Mouse (Mus musculus) spleen, adult 2 months (tissue): Measurements from ENCODE around the gene Trim71. TPM values are rescaled to one million over a fixed set of nuclear protein-coding genes. Genes with fewer than 3 reads are reported as not detected.

Experiments used
- DNase-seq, 2 experiments: peaks; one replicate each; pipeline versions ENCODE4 v3.0.0 to v3.0.0-alpha.2; 2012 to 2021; ENCODE audit warnings: low spot score in 2 of 2, low read depth in 1 of 2
- H3K27ac ChIP-seq: fragments of 200-500 bp; 2 replicates; pipeline ENCODE4 v1.5.1; 2012; ENCODE audit warnings: low read length, inconsistent platforms; ENCODE audit not compliant: insufficient read depth
- H3K27me3 ChIP-seq: fragments of 200-500 bp; 2 replicates; pipeline ENCODE4 v1.6.1; 2012; ENCODE audit warnings: mild to moderate bottlenecking, moderate library complexity, low read length, inconsistent platforms; ENCODE audit not compliant: control insufficient read depth, insufficient read depth
- H3K36me3 ChIP-seq: fragments of 200-500 bp; 2 replicates; pipeline ENCODE4 v1.6.1; 2012; ENCODE audit warnings: mild to moderate bottlenecking, low read length, inconsistent platforms; ENCODE audit not compliant: control insufficient read depth, insufficient read depth
- H3K4me1 ChIP-seq: fragments of 200-500 bp; 2 replicates; pipeline ENCODE4 v1.6.1; 2011; ENCODE audit warnings: inconsistent platforms; ENCODE audit not compliant: control insufficient read depth, insufficient read depth, insufficient read length
- H3K4me3 ChIP-seq: fragments of 200-500 bp; 2 replicates; pipeline ENCODE4 v1.5.1; 2011; ENCODE audit warnings: mild to moderate bottlenecking, inconsistent platforms; ENCODE audit not compliant: insufficient read depth, insufficient read length; ENCODE audit errors: extremely low read depth
- CTCF ChIP-seq: fragments of 200-500 bp; IDR thresholded peaks from 2 replicates; pipeline ENCODE4 v1.5.1; 2011; ENCODE audit warnings: mild to moderate bottlenecking, inconsistent platforms; ENCODE audit not compliant: insufficient read depth, insufficient read length, insufficient replicate concordance; ENCODE audit errors: extremely low read depth
- POLR2A ChIP-seq: fragments of 200-500 bp; IDR thresholded peaks from 2 replicates; pipeline ENCODE4 v1.6.1; 2011; ENCODE audit warnings: low read depth, low read length, inconsistent platforms
- WGBS: fragments of 180-500 bp; shearing (Covaris S2); methylation state at CpG from one replicate; pipeline ENCODE4 v1.1.7; 2018; 5-methylcytosine and 5-hydroxymethylcytosine counted together
- polyA plus RNA-seq: library from polyadenylated mRNA; depleted of rRNA; stranded (reverse); fragments of >200 nt; gene quantifications from 2 replicates; pipeline ENCODE4 v1.2.3, GENCODE M21; 2012

Gene Trim71
- polyA plus RNA-seq, 1 experiment = 0.05 TPM

- Histone ChIP-seq H3K27me3 (no peaks in the 10 kb centered on the region), H3K4me1 (no peaks in the 10 kb centered on the region), H3K4me3 (no peak overlapping the region), H3K36me3 (no peaks in the 10 kb centered on the region), H3K27ac (no peak overlapping the region)
- TF ChIP-seq CTCF = no peak
- TF ChIP-seq POLR2A = no peak
- WGBS = 81% methylated on average over 6 of the region's 6 CpGs
- no peak for DNase-seq
These were observed 16.5 kb downstream of the Trim71 start for GRCm38 (mm10) chr9:114547643-114548077.

- Histone ChIP-seq H3K27me3 (no peaks in the 10 kb centered on the region), H3K27ac (no peak overlapping the region), H3K36me3 (no peaks in the 10 kb centered on the region), H3K4me1 (no peaks in the 10 kb centered on the region), H3K4me3 (no peak overlapping the region)
- DNase-seq = no peak
- no peak for TF ChIP-seq POLR2A
- TF ChIP-seq CTCF = no peak
- WGBS = 25% methylated on average over 12 of the region's 12 CpGs
These were observed 17.4 kb downstream of the Trim71 start for GRCm38 (mm10) chr9:114546765-114547164.

- Histone ChIP-seq H3K27me3 (no peaks in the 10 kb centered on the region), H3K36me3 (no peaks in the 10 kb centered on the region), H3K4me1 (no peaks in the 10 kb centered on the region), H3K27ac (no peak overlapping the region), H3K4me3 (no peak overlapping the region)
- TF ChIP-seq POLR2A = no peak
- TF ChIP-seq CTCF = no peak
- WGBS = 74% methylated on average over 9 of the region's 9 CpGs
- no peak for DNase-seq
These were observed 19.3 kb downstream of the Trim71 start for GRCm38 (mm10) chr9:114544754-114545393.

GRCm38 (mm10) chr9:114543882-114544753, 20.1 kb downstream of the Trim71 start:
- no peak overlapping the region for H3K27ac ChIP-seq
- no peaks in the 10 kb centered on the region for H3K36me3 ChIP-seq
- H3K4me3 ChIP-seq = no peak overlapping the region
- TF ChIP-seq CTCF (no peak), POLR2A (no peak)
- H3K4me1 ChIP-seq = no peaks in the 10 kb centered on the region
- 77% methylated on average over 17 of the region's 17 CpGs for WGBS
- H3K27me3 ChIP-seq = no peaks in the 10 kb centered on the region
- DNase-seq = no peak

GRCm38 (mm10) chr9:114541279-114541741, 22.9 kb downstream of the Trim71 start:
- no peaks in the 10 kb centered on the region for H3K36me3 ChIP-seq
- no peak overlapping the region for H3K27ac ChIP-seq
- 71% methylated on average over 1 of the region's 1 CpGs for WGBS
- TF ChIP-seq CTCF (no peak), POLR2A (no peak)
- no peaks in the 10 kb centered on the region for H3K27me3 ChIP-seq
- no peak for DNase-seq
- no peaks in the 10 kb centered on the region for H3K4me1 ChIP-seq
- no peak overlapping the region for H3K4me3 ChIP-seq

- H3K4me3 ChIP-seq = no peak overlapping the region
- no peak for DNase-seq
- H3K27ac ChIP-seq = no peak overlapping the region
- H3K36me3 ChIP-seq = no peaks in the 10 kb centered on the region
- H3K27me3 ChIP-seq = no peaks in the 10 kb centered on the region
- no peaks in the 10 kb centered on the region for H3K4me1 ChIP-seq
- TF ChIP-seq POLR2A = no peak
- no peak for TF ChIP-seq CTCF
- 94% methylated on average over 7 of the region's 7 CpGs for WGBS
These were observed 25.1 kb downstream of the Trim71 start for GRCm38 (mm10) chr9:114538996-114539563.

GRCm38 (mm10) chr9:114536628-114537027, 27.5 kb downstream of the Trim71 start:
- H3K4me1 ChIP-seq = no peaks in the 10 kb centered on the region
- WGBS = 98% methylated on average over 2 of the region's 2 CpGs
- no peaks in the 10 kb centered on the region for H3K36me3 ChIP-seq
- no peak for TF ChIP-seq POLR2A
- TF ChIP-seq CTCF = no peak
- H3K27me3 ChIP-seq = no peaks in the 10 kb centered on the region
- DNase-seq = no peak
- no peak overlapping the region for H3K4me3 ChIP-seq
- H3K27ac ChIP-seq = no peak overlapping the region
